Mouse (Mus musculus): ENCODE measurements around the gene Tacc3.

- TF ChIP-seq CTCF (IDR thresholded peaks at IDR 0.05; ENCODE audit: low read depth, low read length) (no peak), POLR2A (IDR thresholded peaks at IDR 0.05; ENCODE audit: borderline replicate concordance, low read depth, low read length) (no peak)
These were observed 5.2 kb upstream of the Tacc3 start for GRCm38 (mm10) chr5:33652783-33653173.

All from bone marrow macrophage, adult 2 months (primary cell).